Comparison of ENCODE assay signal across 10 mouse cellular contexts in the genomic region with DNA sequence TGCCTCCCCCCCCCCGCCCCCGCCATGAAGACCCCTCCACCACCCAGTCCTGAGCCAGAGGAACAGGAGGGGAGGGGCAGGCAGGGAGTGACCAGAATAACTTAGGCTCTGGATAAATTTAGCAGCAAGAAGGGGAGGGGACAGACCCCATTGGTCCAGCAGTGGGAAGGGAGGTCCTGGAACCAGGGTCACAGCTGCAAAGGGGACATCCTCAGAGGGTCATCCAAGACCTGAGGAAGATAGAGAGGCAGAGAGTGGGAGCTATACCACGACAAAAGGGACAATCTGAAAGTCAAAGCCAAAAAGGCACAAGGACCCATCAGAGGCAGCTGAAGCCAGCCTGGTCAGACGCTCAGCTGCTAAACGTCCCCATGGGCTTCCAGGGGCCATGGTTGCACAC. TPM values are rescaled to one million over a fixed set of nuclear protein-coding genes. Genes with fewer than 3 reads are reported as not detected.
DNase-seq lines count a peak whose midpoint lies in the region; ATAC-seq lines count a peak whose summit lies in the region.
"Had no signal": no experiment of that assay in that cellular context is flagged by ENCODE, and none has a peak within 500 bp of the region (broad histone marks: within the 10 kb centered on the region; RNA-seq: fewer than 3 reads in every experiment).

TSS of gene Hrc (plus strand) at position 235 of the 400 bp plus-strand sequence.

- H3K4me3 ChIP-seq in forebrain, embryonic 14.5 days (ENCODE audit: low read depth, low read length): no peak within 1 kb of the TSS
- H3K4me3 ChIP-seq in heart, embryonic 16.5 days (ENCODE audit: low read length): peak within 1 kb of the TSS; percentile 86
- no peak within 1 kb of the TSS; the same call in 1 of the 2 replicates for H3K4me3 ChIP-seq in midbrain, embryonic 12.5 days

- H3K36me3 ChIP-seq in forebrain, embryonic 14.5 days (ENCODE audit: control insufficient read depth, insufficient read depth, low read length): no peaks in the 10 kb centered on the region
- no peaks in the 10 kb centered on the region for H3K36me3 ChIP-seq in heart, embryonic 16.5 days (ENCODE audit: control insufficient read depth, insufficient read depth)
- no peaks in the 10 kb centered on the region for H3K36me3 ChIP-seq in midbrain, embryonic 12.5 days

- no peaks in the 10 kb centered on the region for H3K9me3 ChIP-seq in forebrain, embryonic 14.5 days (replicated peaks; ENCODE audit: control insufficient read depth, low read length)
- H3K9me3 ChIP-seq in heart, embryonic 16.5 days (replicated peaks; ENCODE audit: control insufficient read depth, low read length): no peaks in the 10 kb centered on the region
- no peaks in the 10 kb centered on the region for H3K9me3 ChIP-seq in midbrain, embryonic 12.5 days

- H3K9ac ChIP-seq in forebrain, embryonic 14.5 days (ENCODE audit: low read length): no peak within 1 kb of the TSS; the same call in 1 of the 2 replicates
- H3K9ac ChIP-seq in heart, embryonic 16.5 days (ENCODE audit: low read length): peak within 1 kb of the TSS; percentile 91
- peak within 1 kb of the TSS; percentile 71; the same call in 1 of the 2 replicates for H3K9ac ChIP-seq in midbrain, embryonic 12.5 days (replicated peaks)

- 38% methylated on average over 5 of the region's 5 CpGs for WGBS in forebrain, embryonic 14.5 days
- 14% methylated on average over 5 of the region's 5 CpGs for WGBS in heart, embryonic 16.5 days
- 38% methylated on average over 5 of the region's 5 CpGs for WGBS in midbrain, embryonic 12.5 days

- H3K4me2 ChIP-seq in forebrain, embryonic 14.5 days (ENCODE audit: low read length): peak within 1 kb of the TSS; percentile 92
- peak within 1 kb of the TSS; percentile 90 for H3K4me2 ChIP-seq in heart, embryonic 16.5 days (ENCODE audit: low read depth, low read length)
- peak within 1 kb of the TSS; percentile 96 for H3K4me2 ChIP-seq in midbrain, embryonic 12.5 days (replicated peaks)

- peaks cover 7% of the 10 kb centered on the region for H3K27me3 ChIP-seq in forebrain, embryonic 14.5 days (replicated peaks; ENCODE audit: control insufficient read depth, insufficient read depth, low read length)
- H3K27me3 ChIP-seq in heart, embryonic 16.5 days (ENCODE audit: control insufficient read depth, insufficient read depth, low read length): no peaks in the 10 kb centered on the region
- H3K27me3 ChIP-seq in midbrain, embryonic 12.5 days: peaks cover 54% of the 10 kb centered on the region

- DNase-seq in adrenal gland, postnatal 10 days: no peak
- no peak for DNase-seq in adrenal gland, adult 18-20 months (ENCODE audit: low spot score in 2 of 2)
- no peak for DNase-seq in forebrain, embryonic 14.5 days (ENCODE audit: low spot score)
- no peak for DNase-seq in cerebellum, adult 9-11 months
- no peak for DNase-seq in embryo, embryonic 9.5 days (ENCODE audit: extremely low spot score)
- DNase-seq in frontal cortex, postnatal 25 days (ENCODE audit: low spot score in 2 of 2): no peak
- DNase-seq: layer of hippocampus, postnatal 36 days; retina, postnatal 1 day had no signal

- no peak for ATAC-seq in forebrain, embryonic 14.5 days
- peak; percentile 67 for ATAC-seq in heart, embryonic 16.5 days (replicated peaks; ENCODE audit: extremely low read depth, insufficient read depth, low FRiP score)
- no peak for ATAC-seq in midbrain, embryonic 12.5 days (ENCODE audit: low FRiP score, low read depth)

- peaks cover 23% of the 10 kb centered on the region for H3K4me1 ChIP-seq in forebrain, embryonic 14.5 days (ENCODE audit: control insufficient read depth, insufficient read depth, low read length)
- peaks cover 50% of the 10 kb centered on the region for H3K4me1 ChIP-seq in heart, embryonic 16.5 days (ENCODE audit: control insufficient read depth, insufficient read depth, low read length)
- peaks cover 53% of the 10 kb centered on the region for H3K4me1 ChIP-seq in midbrain, embryonic 12.5 days

- H3K27ac ChIP-seq in forebrain, embryonic 14.5 days (ENCODE audit: low read depth, low read length): no peak within 1 kb of the TSS
- peak within 1 kb of the TSS; percentile 93 for H3K27ac ChIP-seq in heart, embryonic 16.5 days (ENCODE audit: low read length)
- H3K27ac ChIP-seq in midbrain, embryonic 12.5 days (replicated peaks): no peak within 1 kb of the TSS

RNA-seq across cellular contexts. Expression of gene Hrc, which starts in this region (rescaled TPM):
- 10 to 100 TPM; 10.7 to 47.8 TPM for total RNA-seq in adrenal gland, postnatal 10 days (2021)
- under 1 TPM; 0.17 to 0.83 TPM for total RNA-seq in adrenal gland, adult 18-20 months (2021)
- polyA plus RNA-seq in forebrain, embryonic 14.5 days (2014; fragmentation: Nextera tagmentation; extraction: Ambion mirVana): 0.06 TPM in 1 of 2 replicates, not detected in the other
- 26.6 and 28.7 TPM in 2 replicates for polyA plus RNA-seq in heart, embryonic 16.5 days (2015; fragmentation: Nextera tagmentation; extraction: Ambion mirVana)
- 0.24 TPM in 1 of 2 replicates, not detected in the other for polyA plus RNA-seq in midbrain, embryonic 12.5 days (2016; fragmentation: Nextera tagmentation; extraction: Ambion mirVana)

Comparison
In these comparisons a context has a peak if more than half of its experiments do, and no peak if none do; other contexts are left out.
1. RNA of gene Hrc (total RNA-seq): 10.7 to 47.8 TPM in adrenal gland, postnatal 10 days; 0.17 to 0.83 TPM in adrenal gland, adult 18-20 months; every median in the first group is over 4 times any median in the second.
2. RNA of gene Hrc (polyA plus RNA-seq): 26.6 to 28.7 TPM in heart, embryonic 16.5 days; 0.24 TPM in midbrain, embryonic 12.5 days and 0.06 TPM in forebrain, embryonic 14.5 days; every median in the first group is over 10 times any median in the second.
3. Peak in every context shown above with its lines, with median percentiles within 50 percentile points of each other: H3K4me2 ChIP-seq.